ENCODE assay signal across 8 mouse cellular contexts in genomic region chr1:36309498-36309901, GRCm38 (mm10). TPM values are rescaled to one million over a fixed set of nuclear protein-coding genes. Genes with fewer than 3 reads are reported as not detected.
DNase-seq lines count a peak whose midpoint lies in the region; ATAC-seq and TF ChIP-seq lines count a peak whose summit lies in the region.

No protein-coding gene starts in this region.

- no peaks in the 10 kb centered on the region for H3K9me3 ChIP-seq in hindbrain, embryonic 16.5 days (ENCODE audit: control insufficient read depth, low read length)

- 0 out of 2 replicates have a peak, but pooled peaks cover 2% of the 10 kb centered on the region for H3K27me3 ChIP-seq in hindbrain, embryonic 16.5 days (replicated peaks; ENCODE audit: control insufficient read depth, insufficient read depth, low read length)
- no peaks in the 10 kb centered on the region for H3K27me3 ChIP-seq in small intestine, adult 2 months (ENCODE audit: control insufficient read depth, insufficient read depth, low read length)

- no peak overlapping the region for H3K9ac ChIP-seq in hindbrain, embryonic 16.5 days (ENCODE audit: low read depth, low read length)

- H3K27ac ChIP-seq in hindbrain, embryonic 16.5 days (ENCODE audit: low read depth, low read length): no peak overlapping the region
- no peak overlapping the region for H3K27ac ChIP-seq in small intestine, adult 2 months (ENCODE audit: insufficient read depth, low read depth, low read length)

- 0 out of 2 replicates have a peak, but pooled peaks have one; percentile 10 for TF ChIP-seq POLR2A in lung, adult 2 months (IDR thresholded peaks at IDR 0.05; ENCODE audit: borderline replicate concordance, extremely low read depth, low read depth, low read length)
- no peak for TF ChIP-seq POLR2A in small intestine, adult 2 months (IDR thresholded peaks at IDR 0.05; ENCODE audit: low read depth, low read length)

- intact Hi-C loops in gastrocnemius, postnatal 14 days (cut with DNase I; ENCODE audit: low total_unique reads): no loop called here

- peak; percentile 40 for DNase-seq in gastrocnemius, postnatal 14 days
- DNase-seq in gastrocnemius, postnatal 4 days (ENCODE audit: low spot score in 2 of 2): no peak
- DNase-seq in CD8-positive naive resting alpha-beta T cell, adult 2 months (ENCODE audit: low read depth in 2 of 2, low spot score in 2 of 2): peak; percentile 84 to 90
- peak; percentile 77 for DNase-seq in fibroblast of lung, adult 2 months (ENCODE audit: low read depth)
- DNase-seq in lung, adult 2 months: no peak
- no peak for DNase-seq in yolk sac, embryonic 10.5 days (ENCODE audit: low spot score)

- peak; percentile 59 for ATAC-seq in hindbrain, embryonic 16.5 days

- H3K4me1 ChIP-seq in hindbrain, embryonic 16.5 days (ENCODE audit: control insufficient read depth, insufficient read depth, low read depth, low read length): peaks cover 12% of the 10 kb centered on the region
- peaks cover 11% of the 10 kb centered on the region for H3K4me1 ChIP-seq in lung, adult 2 months (ENCODE audit: control insufficient read depth, insufficient read depth, low read length)
- peaks cover 13% of the 10 kb centered on the region for H3K4me1 ChIP-seq in small intestine, adult 2 months (ENCODE audit: control insufficient read depth, insufficient read depth, insufficient read length, low read length)

- H3K4me2 ChIP-seq in hindbrain, embryonic 16.5 days (ENCODE audit: low read length): peak overlapping the region; percentile 74

- 33% methylated on average over 3 of the region's 3 CpGs for WGBS in hindbrain, embryonic 16.5 days
- 2% methylated on average over 3 of the region's 3 CpGs for WGBS in lung, adult 2 months
- 12% methylated on average over 3 of the region's 3 CpGs for WGBS in small intestine, adult 2 months

- no peak overlapping the region for H3K4me3 ChIP-seq in hindbrain, embryonic 16.5 days (ENCODE audit: low read length)
- H3K4me3 ChIP-seq in lung, adult 2 months (replicated peaks; ENCODE audit: extremely low read depth, low read depth, low read length): peak overlapping the region; percentile 25
- H3K4me3 ChIP-seq in small intestine, adult 2 months (ENCODE audit: low read depth, low read length): peak overlapping the region; percentile 41

- no peak for TF ChIP-seq CTCF in lung, adult 2 months (IDR thresholded peaks at IDR 0.05; ENCODE audit: insufficient read depth, low read length)
- no peak for TF ChIP-seq CTCF in small intestine, adult 2 months (IDR thresholded peaks at IDR 0.05; ENCODE audit: extremely low read depth, insufficient read length, insufficient replicate concordance, low read depth, low read length)

- no peaks in the 10 kb centered on the region for H3K36me3 ChIP-seq in hindbrain, embryonic 16.5 days (ENCODE audit: control insufficient read depth, insufficient read depth, low read length)
- H3K36me3 ChIP-seq in small intestine, adult 2 months (ENCODE audit: control insufficient read depth, insufficient read depth, low read length): no peaks in the 10 kb centered on the region

RNA-seq across cellular contexts. Expression of gene Arid5a, which starts 2.0 kb away (rescaled TPM):
- 10 to 100 TPM in 1 of 2 experiments, 1 to 10 TPM in 1; 7.8 to 12.0 TPM for total RNA-seq in gastrocnemius, postnatal 14 days (2021)
- 10 to 100 TPM; 17.7 to 18.9 TPM for total RNA-seq in gastrocnemius, postnatal 4 days (2021)
- polyA plus RNA-seq in hindbrain, embryonic 16.5 days (2015; fragmentation: Nextera tagmentation; extraction: Ambion mirVana): 6.7 and 7.1 TPM in 2 replicates
- polyA plus RNA-seq in lung, adult 2 months (2012; rRNA removed): 11.2 and 13.8 TPM in 2 replicates
- 4.0 and 11.1 TPM in 2 replicates for polyA plus RNA-seq in small intestine, adult 2 months (2012; rRNA removed)

RNA-seq across cellular contexts. Expression of gene Neurl3, which starts 35.0 kb away (rescaled TPM):
- total RNA-seq in gastrocnemius, postnatal 14 days (2021): 1 to 10 TPM in 1 of 2 experiments, under 1 TPM in 1; 0.58 to 1.1 TPM
- 1 to 10 TPM; 2.8 to 2.9 TPM for total RNA-seq in gastrocnemius, postnatal 4 days (2021)
- 1.4 and 2.0 TPM in 2 replicates for polyA plus RNA-seq in hindbrain, embryonic 16.5 days (2015; fragmentation: Nextera tagmentation; extraction: Ambion mirVana)
- 23.5 and 26.4 TPM in 2 replicates for polyA plus RNA-seq in lung, adult 2 months (2012; rRNA removed)
- polyA plus RNA-seq in small intestine, adult 2 months (2012; rRNA removed): 105 and 170 TPM in 2 replicates

RNA-seq across cellular contexts. Expression of gene Kansl3, which starts 59.5 kb away (rescaled TPM):
- 10 to 100 TPM; 26.9 to 31.1 TPM for total RNA-seq in gastrocnemius, postnatal 14 days (2021)
- total RNA-seq in gastrocnemius, postnatal 4 days (2021): 10 to 100 TPM; 42.7 to 55.6 TPM
- 33.0 and 40.6 TPM in 2 replicates for polyA plus RNA-seq in hindbrain, embryonic 16.5 days (2015; fragmentation: Nextera tagmentation; extraction: Ambion mirVana)
- polyA plus RNA-seq in lung, adult 2 months (2012; rRNA removed): 38.3 and 45.3 TPM in 2 replicates
- polyA plus RNA-seq in small intestine, adult 2 months (2012; rRNA removed): 18.5 and 40.8 TPM in 2 replicates

Comparison
In these comparisons a context has a peak if more than half of its experiments do, and no peak if none do; other contexts are left out.
1. DNase-seq: peak in gastrocnemius, postnatal 14 days (single experiment), CD8-positive naive resting alpha-beta T cell, adult 2 months (2 of 2) and fibroblast of lung, adult 2 months (single experiment); none in gastrocnemius, postnatal 4 days (0 of 2), lung, adult 2 months (single experiment) and yolk sac, embryonic 10.5 days (single experiment).